In the genomic region with DNA sequence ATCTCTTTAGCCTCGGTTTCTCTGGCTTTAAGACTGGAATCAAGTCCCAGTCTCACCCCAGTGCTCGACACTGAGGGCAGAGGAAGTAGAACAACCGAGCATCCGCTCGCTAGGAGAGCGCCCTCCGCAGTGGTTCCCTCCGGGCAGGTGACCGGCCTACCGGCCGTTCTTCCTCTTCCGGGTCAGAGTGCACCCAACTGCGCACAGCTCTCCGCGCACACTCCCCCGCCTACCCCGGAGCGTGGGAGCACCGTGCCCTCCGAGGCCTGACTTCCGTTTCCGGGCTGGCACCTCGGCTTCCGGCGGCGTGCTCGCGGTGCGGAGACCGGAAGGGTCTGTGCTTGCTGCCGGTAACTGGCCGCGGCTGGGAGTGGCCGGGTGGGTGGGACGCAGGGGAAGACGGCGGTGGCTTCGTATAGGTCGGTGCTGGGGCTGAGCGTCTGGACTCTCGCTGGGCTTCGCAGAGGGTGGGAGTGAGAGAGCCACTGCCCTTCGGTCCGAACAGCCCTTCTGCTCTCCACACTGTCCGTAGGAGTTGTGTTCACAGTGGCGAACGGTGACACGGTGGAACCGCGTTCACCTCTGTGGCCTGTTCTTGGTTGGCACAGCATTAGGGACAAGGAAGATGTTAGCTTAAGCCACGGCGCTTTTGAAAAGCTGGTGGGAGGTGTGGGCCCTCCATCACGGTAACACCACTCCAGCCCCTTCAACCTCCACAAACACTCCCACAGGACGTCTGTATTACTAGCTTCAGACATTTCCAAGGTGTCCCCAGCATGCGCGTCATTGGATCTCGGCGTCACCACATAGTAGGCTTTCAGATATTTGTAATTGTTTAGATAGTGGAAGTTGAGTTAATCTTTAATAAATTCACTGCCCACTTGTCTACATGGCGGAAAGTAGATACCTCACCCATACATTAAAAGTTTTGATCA, we compare ENCODE assay signal across 8 mouse cellular contexts. TPM values are rescaled to one million over a fixed set of nuclear protein-coding genes. Genes with fewer than 3 reads are reported as not detected.
DNase-seq lines count a peak whose midpoint lies in the region; ATAC-seq lines count a peak whose summit lies in the region.

Gene Thumpd3, plus strand, starts transcription at position 185 of the 935 bp plus-strand sequence.

- peak; percentile 98 for DNase-seq in Muller cell, postnatal 12 days (ENCODE audit: inconsistent ontology term)
- DNase-seq in cerebellum, adult 9-11 months = peak; percentile 97
- peak; percentile 94 to 96 for DNase-seq in frontal cortex, postnatal 10 days (ENCODE audit: low spot score in 2 of 2)
- DNase-seq in layer of hippocampus, postnatal 14 days (ENCODE audit: low spot score in 2 of 2) = peak; percentile 92 to 97
- peak; percentile 98 for DNase-seq in lung, postnatal 14 days
- peak; percentile 96 for DNase-seq in retina, adult 2 months (ENCODE audit: low read depth, low spot score)
- DNase-seq in thymus, postnatal 36 days = peak; percentile 96

- WGBS in hindbrain, embryonic 12.5 days = under 1% methylated on average over 59 of the region's 59 CpGs

- peaks cover 17% of the 10 kb centered on the region for H3K4me1 ChIP-seq in hindbrain, embryonic 12.5 days

- H3K9ac ChIP-seq in hindbrain, embryonic 12.5 days = peak within 1 kb of the TSS; percentile 85

- H3K36me3 ChIP-seq in hindbrain, embryonic 12.5 days = peaks cover 15% of the 10 kb centered on the region

- no peaks in the 10 kb centered on the region for H3K27me3 ChIP-seq in hindbrain, embryonic 12.5 days

- H3K27ac ChIP-seq in hindbrain, embryonic 12.5 days = peak within 1 kb of the TSS; percentile 89

- ATAC-seq in hindbrain, embryonic 12.5 days (ENCODE audit: low FRiP score) = peak; percentile 100

- H3K4me3 ChIP-seq in hindbrain, embryonic 12.5 days = peak within 1 kb of the TSS; percentile 69

- H3K4me2 ChIP-seq in hindbrain, embryonic 12.5 days (replicated peaks) = peak within 1 kb of the TSS; percentile 96

- H3K9me3 ChIP-seq in hindbrain, embryonic 12.5 days (replicated peaks) = no peaks in the 10 kb centered on the region

RNA-seq across cellular contexts. Expression of gene Thumpd3, which starts in this region (rescaled TPM):
- 56.6 and 63.3 TPM in 2 replicates for polyA plus RNA-seq in hindbrain, embryonic 12.5 days (2016; fragmentation: Nextera tagmentation; extraction: Ambion mirVana)
- 10 to 100 TPM; 31.5 to 33.1 TPM for total RNA-seq in layer of hippocampus, postnatal 14 days (2021)

Comparison
In these comparisons a context has a peak if more than half of its experiments do, and no peak if none do; other contexts are left out.
1. Peak in every context shown above with its lines: DNase-seq, ATAC-seq, H3K4me3 ChIP-seq and H3K27ac ChIP-seq.